Mouse (Mus musculus) heart, adult 2 months (tissue): Measurements from ENCODE around the gene Clec1a. TPM values are rescaled to one million over a fixed set of nuclear protein-coding genes. Genes with fewer than 3 reads are reported as not detected.

Experiments
- DNase-seq, 2 experiments: peaks; one replicate each; pipeline ENCODE4 v3.0.0; 2021
- H3K27ac ChIP-seq: fragments of 200-600 bp; 2 replicates; pipeline ENCODE4 v1.8.1; 2022
- H3K27me3 ChIP-seq: fragments of 200-500 bp; 2 replicates; pipeline ENCODE4 v1.6.1; 2012; ENCODE audit warnings: mild to moderate bottlenecking, low read length, inconsistent platforms, mixed read lengths; ENCODE audit not compliant: control insufficient read depth, insufficient read depth
- H3K36me3 ChIP-seq: fragments of 200-500 bp; 2 replicates; pipeline ENCODE4 v1.6.1; 2012; ENCODE audit warnings: low read length, inconsistent platforms; ENCODE audit not compliant: control insufficient read depth, insufficient read depth
- H3K4me1 ChIP-seq: fragments of 200-500 bp; 2 replicates; pipeline ENCODE4 v1.6.1; 2011; ENCODE audit warnings: low read length; ENCODE audit not compliant: control insufficient read depth, insufficient read depth
- H3K4me3 ChIP-seq: fragments of 200-600 bp; 2 replicates; pipeline ENCODE4 v1.8.1; 2022
- H3K79me2 ChIP-seq: fragments of 200-500 bp; replicated peaks from 2 replicates; pipeline ENCODE4 v1.6.1; 2012; ENCODE audit warnings: mild to moderate bottlenecking, inconsistent platforms, low read length, moderate library complexity, mixed read lengths; ENCODE audit not compliant: control insufficient read depth, insufficient read depth
- H3K9ac ChIP-seq: fragments of 200-500 bp; 2 replicates; pipeline ENCODE4 v1.6.1; 2012; ENCODE audit warnings: low read depth, mild to moderate bottlenecking, control low read depth, inconsistent platforms, low read length, mixed read lengths
- CTCF ChIP-seq: fragments of 200-600 bp; IDR thresholded peaks from 2 replicates; pipeline ENCODE4 v1.8.1; 2022; ENCODE audit warnings: antibody characterized with exemption, mild to moderate bottlenecking, moderate library complexity
- EP300 ChIP-seq: fragments of 200-500 bp; IDR thresholded peaks from 2 replicates; pipeline ENCODE4 v1.6.1; 2011; ENCODE audit warnings: low read depth, low read length, control low read depth; ENCODE audit not compliant: insufficient read depth
- POLR2A ChIP-seq: fragments of 200-500 bp; IDR thresholded peaks from 2 replicates; pipeline ENCODE4 v1.6.1; 2011; ENCODE audit warnings: mild to moderate bottlenecking, low read depth, low read length, control low read depth; ENCODE audit not compliant: insufficient read depth
- WGBS: fragments of 180-500 bp; shearing (Covaris S2); methylation state at CpG from one replicate; pipeline ENCODE4 v1.1.7; 2018; 5-methylcytosine and 5-hydroxymethylcytosine counted together
- intact Hi-C: fragments of 180-260 bp; cut with DNase I; formaldehyde crosslinking; loops from one replicate; pipeline ENCODE4 v1.15.1; 2025
- polyA plus RNA-seq: library from polyadenylated mRNA; depleted of rRNA; stranded (reverse); fragments of >200 nt; gene quantifications from 2 replicates; pipeline ENCODE4 v1.2.3, GENCODE M21; 2012
- total RNA-seq, 2 experiments: library from RNA; stranded (reverse); gene quantifications; 2 replicates each; pipeline ENCODE4 v1.2.3; 2021

Gene Clec1a
- total and polyA plus RNA-seq, 3 experiments = 3.4 to 12.4 (median 10.6) TPM

- no peak overlapping the region for H3K9ac ChIP-seq
- no peak overlapping the region for H3K27ac ChIP-seq
- TF ChIP-seq CTCF (no peak), EP300 (no peak)
- H3K4me3 ChIP-seq = no peak overlapping the region
- 81% methylated on average over 3 of the region's 3 CpGs for WGBS
- peaks cover 11% of the 10 kb centered on the region for H3K4me1 ChIP-seq
- intact Hi-C loops = loop anchor here (2.0 kb wide), 2 partner anchors 14 to 28 kb away; partner anchors contain the start of gene Clec9a
- no peak for DNase-seq
- H3K27me3 ChIP-seq = no peaks in the 10 kb centered on the region
- H3K36me3 ChIP-seq = peaks cover 4% of the 10 kb centered on the region; the same call in 1 of the 2 replicates
- H3K79me2 ChIP-seq = no peaks in the 10 kb centered on the region
Measured at GRCm38 (mm10) chr6:129422311-129422710, 29.5 kb downstream of the Clec1a start.

- WGBS = 91% methylated on average over 1 of the region's 1 CpGs
- intact Hi-C loops = no loop called here
- H3K9ac ChIP-seq = no peak overlapping the region
- H3K36me3 ChIP-seq = no peaks in the 10 kb centered on the region
- TF ChIP-seq EP300 (no peak), CTCF (no peak), POLR2A (no peak)
- no peak overlapping the region for H3K4me3 ChIP-seq
- H3K27ac ChIP-seq = no peak overlapping the region
- no peaks in the 10 kb centered on the region for H3K4me1 ChIP-seq
- no peak for DNase-seq
- no peaks in the 10 kb centered on the region for H3K79me2 ChIP-seq
- H3K27me3 ChIP-seq = no peaks in the 10 kb centered on the region
Measured at GRCm38 (mm10) chr6:129414177-129414576, 37.6 kb downstream of the Clec1a start.

- intact Hi-C loops = loop anchor here (2.0 kb wide), 1 partner anchor 14 kb away; no protein-coding TSS in a partner anchor
- Histone ChIP-seq H3K27ac (no peak within 1 kb of the TSS), H3K9ac (no peak within 1 kb of the TSS), H3K36me3 (peaks cover 14% of the 10 kb centered on the region), H3K4me3 (no peak within 1 kb of the TSS), H3K27me3 (no peaks in the 10 kb centered on the region), H3K4me1 (peaks cover 2% of the 10 kb centered on the region), H3K79me2 (no peaks in the 10 kb centered on the region)
- WGBS = 79% methylated on average over 2 of the region's 2 CpGs
- no peak for DNase-seq
- TF ChIP-seq EP300 (no peak), POLR2A (no peak), CTCF (no peak)
Measured at GRCm38 (mm10) chr6:129408562-129408961, 43.2 kb downstream of the Clec1a start, which contains the start of gene Clec9a. Clec9a (plus strand) TSS chr6:129408862.

- H3K9ac ChIP-seq = no peak overlapping the region
- H3K79me2 ChIP-seq = no peaks in the 10 kb centered on the region
- intact Hi-C loops = no loop called here
- 17% methylated on average over 2 of the region's 2 CpGs for WGBS
- H3K4me1 ChIP-seq = peaks cover 2% of the 10 kb centered on the region
- peak overlapping the region; percentile 38 for H3K27ac ChIP-seq
- H3K4me3 ChIP-seq = no peak overlapping the region
- TF ChIP-seq POLR2A (no peak), EP300 (no peak), CTCF (no peak)
- DNase-seq = peak in 1 of 2 experiments; percentile 18
- H3K36me3 ChIP-seq = peaks cover 14% of the 10 kb centered on the region
- no peaks in the 10 kb centered on the region for H3K27me3 ChIP-seq
Measured at GRCm38 (mm10) chr6:129407324-129407723, 44.5 kb downstream of the Clec1a start.

GRCm38 (mm10) chr6:129405999-129406398 is 45.8 kb downstream of the Clec1a start:
- Histone ChIP-seq H3K4me3 (no peak overlapping the region), H3K27me3 (no peaks in the 10 kb centered on the region), H3K36me3 (peaks cover 14% of the 10 kb centered on the region), H3K4me1 (peaks cover 2% of the 10 kb centered on the region), H3K79me2 (no peaks in the 10 kb centered on the region), H3K27ac (no peak overlapping the region), H3K9ac (no peak overlapping the region)
- TF ChIP-seq POLR2A = no peak
- DNase-seq = no peak
- intact Hi-C loops = no loop called here

- WGBS = 88% methylated on average over 6 of the region's 6 CpGs
- Histone ChIP-seq H3K4me3 (no peak overlapping the region), H3K79me2 (no peaks in the 10 kb centered on the region), H3K27me3 (no peaks in the 10 kb centered on the region), H3K36me3 (peaks cover 16% of the 10 kb centered on the region), H3K27ac (no peak overlapping the region), H3K4me1 (peaks cover 5% of the 10 kb centered on the region), H3K9ac (no peak overlapping the region)
- no peak for DNase-seq
- TF ChIP-seq POLR2A = no peak
- no peak for TF ChIP-seq EP300
- TF ChIP-seq CTCF = no peak
- intact Hi-C loops = no loop called here
Measured at GRCm38 (mm10) chr6:129403391-129403790, 48.4 kb downstream of the Clec1a start.

GRCm38 (mm10) chr6:129402404-129402803 is 49.4 kb downstream of the Clec1a start:
- Histone ChIP-seq H3K27ac (no peak overlapping the region), H3K4me3 (no peak overlapping the region), H3K27me3 (no peaks in the 10 kb centered on the region), H3K79me2 (no peaks in the 10 kb centered on the region), H3K36me3 (peaks cover 13% of the 10 kb centered on the region), H3K4me1 (peaks cover 3% of the 10 kb centered on the region), H3K9ac (no peak overlapping the region)
- TF ChIP-seq POLR2A (no peak), CTCF (no peak), EP300 (no peak)
- no peak for DNase-seq
- WGBS = 88% methylated on average over 2 of the region's 2 CpGs
- intact Hi-C loops = no loop called here
